Mouse (Mus musculus) hematopoietic stem cell, adult 5-6 weeks (primary cell): ENCODE results near the gene Tmem135. TPM values are rescaled to one million over a fixed set of nuclear protein-coding genes. Genes with fewer than 3 reads are reported as not detected.
"Not testable (repeated sequence)": the region's sequence is repeated elsewhere in the genome, so short reads cannot be mapped to it uniquely, and the experiment has no call there.

ENCODE experiments used
- ATAC-seq, 2 experiments: fragments of 125-278 bp in 1 of 2; replicated peaks in 1 of 2; 2 replicates each; pipeline ENCODE4 v1.8.0; 2016 to 2017; ENCODE audit warnings: inconsistent platforms in 2 of 2, mild to moderate bottlenecking in 2 of 2, moderate number of reproducible peaks in 2 of 2, low read depth in 1 of 2, moderate TSS enrichment in 1 of 2; ENCODE audit not compliant: low FRiP score in 2 of 2, poor library complexity in 2 of 2, severe bottlenecking in 2 of 2, insufficient read depth in 1 of 2, low TSS enrichment in 1 of 2
- total RNA-seq: library from RNA; stranded (forward); fragments of 172-1452, 232-1000 nt; gene quantifications from 2 replicates; pipeline ENCODE4 v1.2.3, GENCODE M21; 2017

Tmem135 gene
- total RNA-seq, 1 experiment from 2014 or later: 26.0 TPM

DNA sequence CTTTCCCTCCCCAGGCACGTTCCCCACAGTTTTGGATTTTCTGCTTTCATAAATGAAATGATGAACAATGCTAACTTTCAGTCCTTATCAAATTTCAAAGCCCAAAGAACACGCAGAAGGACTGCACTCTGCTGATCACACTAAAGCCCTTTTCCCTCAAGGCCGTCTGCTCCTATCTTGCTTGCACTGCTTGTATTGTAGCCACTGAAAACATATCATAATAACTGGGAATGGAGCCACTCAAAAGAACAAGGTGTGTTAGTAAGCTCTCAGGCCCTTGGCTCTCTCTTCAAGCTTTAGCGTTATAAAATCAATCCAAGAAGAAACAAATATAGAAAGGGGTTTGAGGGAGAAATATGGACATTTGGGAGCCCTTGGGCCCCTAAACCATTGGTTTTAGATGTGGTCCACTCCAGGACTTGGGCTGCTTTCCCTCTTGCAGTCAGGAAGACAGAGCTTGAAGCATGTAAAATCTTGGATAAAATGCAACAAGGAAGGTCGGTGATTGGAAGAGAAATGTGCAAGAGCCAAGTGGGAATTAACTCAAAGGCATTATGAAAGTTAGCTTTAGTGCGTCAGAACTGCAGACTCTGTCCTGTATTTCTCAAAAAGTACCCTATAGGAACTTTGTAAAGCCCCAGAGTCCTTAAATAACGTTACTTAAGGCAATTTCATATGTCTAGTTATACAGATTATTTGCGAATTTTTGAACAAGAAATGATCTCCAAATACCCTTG lies 48.3 kb downstream of the Tmem135 start:
- no peak for ATAC-seq

DNA sequence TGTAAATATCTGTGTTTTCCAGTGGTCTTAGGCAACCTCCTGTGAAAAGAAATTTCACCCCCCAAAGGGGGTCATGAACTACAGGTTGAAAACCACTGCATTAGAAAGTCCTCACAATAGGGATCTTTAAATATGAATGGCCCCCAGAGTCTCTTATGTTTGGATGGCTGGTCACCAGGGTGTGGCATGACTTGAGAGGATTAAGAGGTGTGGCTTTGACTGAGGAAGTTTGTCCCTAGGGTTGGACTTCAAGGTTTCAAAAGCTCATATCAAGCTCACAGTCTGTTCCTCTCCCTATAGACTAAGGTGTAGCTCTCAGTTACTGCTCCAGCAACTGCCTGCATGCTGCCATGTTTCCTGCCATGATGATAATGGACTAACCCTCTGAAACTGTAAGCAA lies 62.0 kb downstream of the Tmem135 start:
- ATAC-seq: no peak

DNA sequence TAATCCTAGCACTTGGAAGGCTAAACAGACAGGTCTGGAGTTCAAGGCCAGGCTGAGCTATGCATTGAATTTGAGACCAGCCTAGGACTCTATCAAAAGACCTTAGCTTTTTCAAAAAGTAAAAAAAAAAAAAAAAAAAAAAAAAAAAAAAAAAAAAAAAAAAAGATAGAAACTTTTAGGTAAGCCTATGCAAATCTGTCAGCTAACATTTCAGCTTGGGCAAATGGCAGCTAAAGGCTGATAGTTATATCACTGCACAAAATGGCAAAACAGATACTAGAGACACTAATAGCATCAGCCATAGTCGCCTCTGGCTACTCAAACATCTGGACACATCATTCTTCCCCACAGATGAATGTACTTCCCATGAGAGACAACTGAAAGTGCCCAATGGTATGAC lies 64.2 kb downstream of the Tmem135 start:
- no peak for ATAC-seq

DNA sequence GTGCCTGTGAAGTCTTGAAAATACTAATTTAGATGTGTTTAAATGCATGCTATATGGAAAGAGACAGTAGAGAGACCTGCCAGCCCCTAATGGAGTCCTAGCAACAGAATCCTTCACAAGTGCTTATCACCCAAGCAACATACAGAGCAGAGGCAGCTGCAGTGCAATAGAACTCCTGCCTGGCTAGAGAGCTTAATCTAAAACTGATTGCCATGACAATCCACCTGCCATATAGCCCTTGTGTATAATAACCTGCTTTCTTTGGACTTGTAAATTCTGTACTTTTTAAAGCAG lies 64.9 kb downstream of the Tmem135 start:
- peak; percentile 24 to 36; a peak in 2 of 4 replicates for ATAC-seq

DNA sequence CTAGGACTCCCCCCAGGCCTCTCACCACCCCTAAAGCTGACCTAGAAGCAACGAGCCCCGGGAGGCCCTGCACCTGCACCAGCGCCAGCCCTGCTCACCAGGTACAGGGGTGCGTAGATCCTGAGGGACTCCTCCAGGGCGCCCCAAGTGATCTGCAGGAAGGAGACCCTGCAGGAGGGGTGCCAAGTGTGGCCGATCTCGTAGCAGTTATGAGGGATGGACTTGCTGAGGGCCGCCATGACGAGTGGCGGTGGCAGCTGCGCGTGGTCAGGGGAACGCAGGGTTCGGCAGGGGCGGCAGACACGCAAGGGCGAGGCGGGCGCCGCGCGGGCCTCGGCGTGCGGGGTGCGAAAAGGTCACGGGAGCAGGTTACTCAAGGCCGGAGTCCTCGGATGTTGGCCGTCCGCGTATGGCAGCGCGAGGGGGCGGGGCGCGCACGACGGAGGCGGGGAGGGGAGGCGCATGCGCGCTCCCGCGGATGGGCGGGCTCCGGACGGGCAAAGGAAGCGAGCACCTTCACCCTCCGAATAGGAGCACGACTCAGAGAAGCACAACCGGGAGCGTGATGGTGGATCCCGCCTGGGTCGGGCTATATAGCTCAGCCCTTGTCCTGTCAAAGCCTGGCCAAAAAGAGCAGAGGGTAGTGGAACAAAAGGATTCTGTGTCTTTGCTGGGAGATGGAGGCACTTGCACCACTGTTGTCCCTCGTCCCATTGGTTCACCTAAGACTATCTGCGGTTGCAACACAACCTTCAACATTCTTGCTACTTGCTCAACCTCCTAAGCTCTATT lies 65.5 kb downstream of the Tmem135 start:
- peak; percentile 75 to 91 for ATAC-seq

DNA sequence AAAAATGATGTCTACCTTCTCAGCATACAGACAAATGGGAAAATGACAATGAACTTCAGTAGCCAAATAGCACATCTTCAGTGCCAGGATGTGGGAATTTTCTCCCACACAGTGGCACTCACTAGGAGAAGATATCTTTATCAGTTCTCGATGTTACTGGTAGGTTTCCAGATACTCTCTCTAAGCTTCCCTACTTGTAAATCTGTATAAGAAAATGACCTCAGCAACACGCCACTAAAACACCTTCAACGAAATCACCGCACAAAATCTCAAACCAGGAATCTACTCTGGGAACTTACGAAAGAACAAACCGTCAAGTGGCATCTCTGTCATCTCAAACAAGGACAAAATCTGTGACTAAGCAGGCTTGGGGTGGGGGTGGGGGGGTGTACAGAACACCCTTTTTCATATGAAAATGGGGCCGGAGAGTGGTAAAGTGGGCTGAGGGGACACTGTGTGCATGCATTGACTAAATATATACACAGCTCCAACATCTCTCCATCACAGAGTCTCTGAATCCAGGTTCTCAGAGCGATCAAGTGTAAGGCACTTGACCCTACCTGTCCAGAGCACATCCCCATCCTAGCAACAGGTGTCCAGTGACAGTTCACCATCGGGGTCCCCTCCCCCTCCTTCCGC lies 66.2 kb downstream of the Tmem135 start:
- no peak; a peak in 1 of 4 replicates for ATAC-seq

DNA sequence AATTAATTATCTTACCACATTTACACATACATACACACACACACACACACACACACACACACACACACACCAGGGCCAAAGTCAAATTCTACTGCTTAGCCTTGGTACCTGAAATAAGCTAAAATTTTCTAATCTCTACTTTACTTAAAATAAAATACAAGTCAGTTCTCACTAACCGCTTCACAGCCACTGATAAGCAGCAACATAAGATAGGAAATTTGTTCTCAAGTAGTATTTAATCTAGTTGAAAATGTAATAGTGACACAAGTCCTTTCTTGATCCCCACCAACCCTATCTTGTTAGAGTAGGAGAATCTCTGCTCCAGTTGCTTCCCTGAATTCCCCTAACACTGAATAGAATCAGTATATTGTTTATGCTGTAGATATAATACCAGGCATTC lies 67.6 kb downstream of the Tmem135 start:
- ATAC-seq: no peak

DNA sequence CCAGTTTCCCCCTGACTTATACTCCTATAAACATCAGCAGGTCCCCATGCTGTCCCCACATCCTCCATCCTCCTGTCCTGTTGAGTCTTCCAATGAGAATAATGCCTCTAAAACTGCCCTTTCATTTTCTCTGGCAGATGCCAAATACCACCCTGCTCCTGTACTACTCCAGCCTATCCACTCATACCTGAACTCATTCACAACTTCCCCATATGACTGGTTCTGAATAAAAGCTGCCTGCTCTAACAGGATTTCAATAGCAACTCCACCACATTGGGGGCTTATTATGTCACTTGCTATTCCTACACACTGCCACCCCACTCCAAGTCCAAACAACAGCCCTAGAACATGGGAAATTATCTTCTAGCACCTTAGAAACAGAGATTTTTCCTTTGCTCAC lies 68.7 kb downstream of the Tmem135 start:
- no peak for ATAC-seq

DNA sequence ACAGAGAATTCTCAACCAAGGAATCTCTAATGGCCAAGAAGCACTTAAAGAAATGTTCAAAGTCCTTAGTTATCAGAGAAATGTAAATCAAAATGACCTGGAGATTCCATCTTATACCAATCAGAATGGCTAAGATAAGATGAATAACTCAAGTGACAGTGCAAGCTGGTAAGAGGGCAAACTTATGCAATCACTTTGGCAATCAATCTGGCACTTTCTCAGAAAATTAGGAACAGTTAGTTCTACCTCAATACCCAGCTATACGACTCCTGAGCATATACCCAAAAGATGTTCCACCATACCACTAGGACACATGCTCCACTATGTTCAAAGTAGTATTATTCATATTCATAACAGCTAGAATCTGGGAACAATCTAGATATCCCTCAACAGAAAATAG lies 74.1 kb downstream of the Tmem135 start:
- ATAC-seq: no peak

DNA sequence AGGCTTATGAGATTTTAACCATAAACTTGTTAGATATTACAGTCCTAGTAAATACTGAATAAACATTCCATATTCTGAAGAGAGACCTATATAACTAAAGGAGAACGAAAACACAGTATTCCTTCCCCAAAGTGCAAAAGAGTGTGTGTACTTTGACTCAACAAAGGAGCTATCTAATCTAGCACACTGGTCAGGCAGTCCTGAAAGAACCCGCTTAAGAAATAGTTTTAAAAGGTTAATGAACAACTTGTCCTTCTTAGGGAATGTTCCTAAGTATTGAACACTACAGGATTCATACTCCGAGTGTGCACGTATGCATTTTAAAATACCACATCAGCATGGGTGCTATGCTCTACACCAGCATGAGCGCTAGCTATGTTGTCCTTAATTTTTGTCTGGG lies 76.3 kb downstream of the Tmem135 start:
- no peak for ATAC-seq

DNA sequence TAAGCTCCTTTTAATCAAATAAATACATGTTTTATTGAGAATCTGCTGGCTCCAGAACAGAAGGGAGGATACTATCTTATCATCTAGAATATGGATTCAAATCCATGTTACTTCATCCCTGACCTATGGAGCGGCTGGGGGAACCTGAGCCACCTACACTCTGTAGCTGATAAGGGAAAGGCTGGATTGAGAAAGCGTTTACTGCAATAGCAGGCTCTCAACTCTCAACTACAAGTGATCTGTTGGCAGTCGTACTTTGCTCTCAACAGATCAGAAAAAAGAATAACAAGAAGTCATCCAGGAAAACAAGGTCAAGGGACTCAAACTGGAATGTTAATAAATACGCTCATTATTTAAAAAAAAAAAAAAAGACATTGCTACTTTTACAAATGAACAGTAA lies 77.3 kb downstream of the Tmem135 start:
- ATAC-seq: no peak

DNA sequence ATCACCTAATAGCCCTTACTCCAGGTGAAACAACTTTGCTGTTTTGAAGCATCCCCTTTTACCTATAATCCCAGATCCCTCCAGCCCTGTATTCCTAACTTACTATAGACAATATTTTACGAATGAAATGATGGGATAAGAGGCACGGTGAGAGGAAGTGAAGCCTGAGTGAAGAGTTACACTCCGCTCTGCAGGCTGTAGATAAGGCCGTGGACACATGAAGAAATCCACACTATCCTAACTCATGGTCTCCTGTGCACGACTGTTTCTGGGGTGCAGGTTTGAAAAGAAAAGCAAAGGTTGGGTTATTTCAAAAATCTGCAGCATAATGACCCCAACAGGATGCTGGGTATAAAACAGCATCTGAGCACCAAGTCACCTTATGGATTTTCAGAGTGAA lies 77.8 kb downstream of the Tmem135 start:
- no peak for ATAC-seq

DNA sequence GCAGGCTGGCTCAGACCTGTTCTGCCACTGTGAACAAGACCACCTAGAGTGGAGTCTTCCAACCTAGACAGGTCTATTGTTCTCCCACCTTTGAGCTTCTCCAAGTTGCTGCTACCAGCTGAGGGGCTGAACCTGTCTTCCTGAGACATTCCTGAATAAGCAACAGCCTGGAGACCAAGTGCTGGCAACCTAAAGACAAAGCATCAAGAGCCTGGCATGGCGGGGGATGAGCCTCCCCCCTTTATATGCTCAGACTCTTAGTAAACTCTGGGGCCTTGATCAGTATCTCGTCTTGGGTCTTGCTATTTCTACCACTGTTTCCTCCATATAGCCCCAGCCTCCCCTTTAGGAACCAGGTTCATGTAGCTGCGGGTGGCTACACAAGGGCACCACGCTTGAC lies 81.3 kb downstream of the Tmem135 start:
- not testable (repeated sequence) for ATAC-seq

DNA sequence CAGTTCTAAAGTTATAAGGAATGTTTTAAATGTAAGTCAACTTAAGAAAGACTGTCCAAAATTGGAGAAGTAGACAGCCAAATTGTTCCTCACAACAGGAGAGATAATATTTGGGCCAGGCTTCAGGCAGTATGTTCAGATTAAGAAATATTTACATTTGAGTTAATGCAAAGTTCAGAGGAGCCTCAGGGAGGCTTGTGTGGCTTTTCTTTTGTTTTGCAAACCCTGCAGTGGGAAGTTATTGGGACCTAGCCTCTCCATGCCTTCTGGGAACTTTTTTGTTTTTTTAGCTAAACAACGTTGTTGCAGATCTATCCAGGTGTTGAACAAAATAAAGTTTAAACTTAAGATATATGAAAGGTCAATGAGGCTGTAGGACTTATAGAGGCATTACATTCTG lies 84.7 kb downstream of the Tmem135 start:
- no peak for ATAC-seq

DNA sequence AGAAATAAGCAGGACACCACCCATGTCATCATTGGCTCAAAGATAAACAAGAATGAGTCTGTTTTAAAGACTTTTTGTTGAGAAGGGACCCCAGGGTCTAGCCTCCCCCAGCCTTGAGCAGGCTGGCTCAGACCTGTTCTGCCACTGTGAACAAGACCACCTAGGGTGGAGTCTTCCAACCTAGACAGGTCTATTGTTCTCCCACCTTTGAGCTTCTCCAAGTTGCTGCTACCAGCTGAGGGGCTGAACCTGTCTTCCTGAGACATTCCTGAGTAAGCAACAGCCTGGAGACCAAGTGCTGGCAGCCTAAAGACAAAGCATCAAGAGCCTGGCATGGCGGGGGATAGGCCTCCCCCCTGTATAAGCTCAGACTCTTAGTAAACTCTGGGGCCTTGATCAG lies 86.9 kb downstream of the Tmem135 start:
- not testable (repeated sequence) for ATAC-seq

DNA sequence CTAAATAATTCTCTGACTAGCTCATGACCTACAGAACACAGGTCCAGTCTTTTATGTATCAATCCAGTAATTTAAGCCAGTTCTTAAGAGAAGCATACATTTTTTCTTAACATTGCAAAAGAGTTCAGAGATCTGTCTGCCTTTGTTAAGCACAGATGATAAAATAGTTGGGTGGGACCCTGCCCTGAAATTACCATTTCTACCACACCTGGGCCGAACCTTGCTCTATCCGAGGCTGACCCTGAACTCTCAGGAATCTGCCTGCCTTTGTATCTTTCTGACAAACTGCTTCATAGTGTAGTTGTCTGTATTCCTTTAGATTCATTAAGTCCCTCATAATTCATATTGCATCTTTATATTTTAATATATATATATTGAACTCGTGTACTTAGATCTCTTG lies 87.9 kb downstream of the Tmem135 start:
- ATAC-seq: no peak

DNA sequence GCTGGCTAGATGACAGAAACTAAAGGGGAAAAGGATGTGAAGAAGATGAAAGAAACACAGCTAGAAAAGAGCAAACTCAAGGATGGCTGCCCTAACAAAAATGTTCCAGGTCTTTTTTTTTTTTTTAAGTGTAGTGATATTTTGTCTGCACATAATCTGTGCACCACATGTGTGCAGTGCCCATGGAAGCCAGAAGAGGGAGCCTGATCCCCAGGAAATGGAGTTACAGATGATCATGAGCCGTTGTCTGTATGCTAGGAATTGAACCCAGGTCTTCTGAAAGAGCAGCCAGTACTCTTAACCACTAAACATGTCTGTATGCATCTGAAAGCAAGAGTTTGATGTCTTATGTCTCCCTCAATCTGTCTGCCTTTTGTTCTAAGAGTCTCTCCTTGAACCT lies 92.5 kb downstream of the Tmem135 start:
- no peak for ATAC-seq

DNA sequence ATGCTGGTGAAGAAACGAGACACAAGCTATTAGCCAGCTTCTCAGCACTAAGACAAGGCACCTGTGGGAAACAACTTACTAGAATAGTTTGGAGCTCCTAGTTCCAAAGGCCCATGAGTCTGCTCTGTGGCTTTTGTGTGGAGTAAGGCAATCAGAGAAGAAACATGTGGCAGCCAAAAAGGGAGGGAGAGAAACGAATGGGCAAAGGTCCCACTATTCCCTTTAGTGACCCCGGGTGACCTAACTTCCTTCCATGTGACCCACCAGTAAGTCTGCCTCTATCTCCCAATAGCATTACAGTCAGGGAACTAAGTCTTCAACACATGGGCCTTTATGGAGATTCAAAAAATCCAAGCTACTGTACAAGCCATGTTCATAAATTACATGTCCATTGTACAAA lies 95.1 kb downstream of the Tmem135 start:
- ATAC-seq: peak in 1 of 2 experiments; percentile 22; a peak in 1 of 4 replicates
